Mouse (Mus musculus) forelimb bud, embryonic 11.5 days (tissue): ENCODE measurements around the gene Cyp46a1.

Experiments used
- DNase-seq: peaks from one replicate; pipeline ENCODE4 v3.0.0-alpha.2; 2012; ENCODE audit warnings: low read depth, low spot score

The Cyp46a1 gene

DNA sequence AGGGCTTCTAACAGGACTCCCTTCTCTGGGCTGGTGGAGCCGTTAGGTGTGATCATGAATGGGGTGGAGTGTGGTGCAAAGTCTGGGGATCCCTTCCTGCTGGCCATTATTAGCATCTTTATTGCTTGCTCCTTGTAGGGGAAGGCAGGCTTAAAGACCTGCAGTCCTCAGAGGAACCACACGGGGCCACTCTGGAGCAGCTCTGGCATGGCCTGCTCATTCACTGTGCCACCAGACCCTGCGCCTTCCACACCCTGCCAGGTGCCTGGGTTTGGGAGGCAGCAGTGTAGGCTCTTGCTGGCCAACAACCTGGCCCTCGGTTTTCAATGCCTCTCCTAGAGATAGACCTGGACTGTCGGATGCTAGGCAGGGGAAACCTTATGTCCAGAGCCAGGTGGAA lies 29.6 kb downstream of the Cyp46a1 start:
- peak; percentile 83 for DNase-seq

DNA sequence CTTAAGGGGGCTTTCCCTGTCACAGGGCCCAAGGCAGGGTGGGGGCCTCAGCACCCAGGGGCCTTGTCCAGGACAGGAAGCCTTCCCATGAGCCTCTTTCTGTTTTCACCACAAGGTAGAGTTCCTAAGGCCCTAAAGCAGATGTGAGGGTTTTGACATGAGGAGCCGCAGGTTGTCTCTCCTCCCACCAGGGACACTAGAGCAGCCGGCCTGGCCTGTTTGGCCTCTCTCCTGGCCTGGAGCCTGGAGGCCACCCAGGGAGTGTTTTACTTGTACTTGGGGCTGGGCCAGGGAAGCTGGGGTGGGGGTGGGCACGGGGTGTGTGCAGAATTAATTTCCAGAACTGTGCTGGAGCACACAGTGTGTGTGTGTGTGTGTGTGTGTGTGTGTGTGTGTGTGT lies 31.2 kb downstream of the Cyp46a1 start:
- no peak for DNase-seq

DNA sequence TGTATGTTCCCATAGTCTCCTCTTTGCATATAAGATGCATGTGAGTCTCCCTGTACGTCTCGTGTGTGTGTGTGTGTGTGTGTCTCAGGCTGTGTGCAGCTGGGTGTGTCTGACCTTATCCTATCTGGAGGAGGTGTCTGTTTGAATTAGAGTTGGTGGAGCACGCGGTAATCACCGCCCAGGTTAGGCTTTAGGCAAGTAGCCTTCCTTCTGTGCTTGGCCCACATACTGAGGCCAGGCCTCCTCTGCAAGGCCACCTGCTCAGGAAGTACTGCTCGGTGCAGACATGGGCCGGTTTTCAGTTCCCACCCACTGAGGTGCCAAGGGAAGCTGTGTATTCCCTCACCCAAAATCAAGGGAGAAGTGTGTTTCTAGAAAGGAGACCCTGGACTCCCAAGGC lies 31.7 kb downstream of the Cyp46a1 start:
- DNase-seq, result no peak

GRCm38 (mm10) chr12:108367909-108368308 lies 33.7 kb downstream of the Cyp46a1 start:
- DNase-seq, result no peak

DNA sequence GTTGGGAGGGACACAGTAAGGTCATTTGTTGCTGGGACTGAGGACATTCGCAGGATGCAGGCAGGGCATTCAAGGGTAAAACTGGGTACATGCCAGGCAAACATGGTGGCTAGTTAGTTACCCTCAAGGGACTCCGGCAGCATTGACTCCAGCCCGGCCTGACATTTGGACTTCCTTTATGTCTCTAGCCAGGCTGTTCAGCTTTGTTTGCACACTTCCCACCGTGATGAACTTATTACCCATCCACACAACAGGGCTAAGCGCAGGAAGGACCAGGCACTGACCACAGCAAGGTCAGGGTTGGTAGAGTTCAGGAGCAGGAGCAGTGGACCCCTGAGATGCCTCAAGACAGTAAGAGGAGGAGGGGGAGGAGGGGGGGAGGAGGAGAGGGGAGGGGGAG lies 34.7 kb downstream of the Cyp46a1 start:
- no peak for DNase-seq

- DNase-seq, result no peak
Measured at GRCm38 (mm10) chr12:108370596-108371428, 36.6 kb downstream of the Cyp46a1 start, which contains the start of gene Eml1. Gene Eml1, plus strand, starts transcription at chr12:108370957.

DNA sequence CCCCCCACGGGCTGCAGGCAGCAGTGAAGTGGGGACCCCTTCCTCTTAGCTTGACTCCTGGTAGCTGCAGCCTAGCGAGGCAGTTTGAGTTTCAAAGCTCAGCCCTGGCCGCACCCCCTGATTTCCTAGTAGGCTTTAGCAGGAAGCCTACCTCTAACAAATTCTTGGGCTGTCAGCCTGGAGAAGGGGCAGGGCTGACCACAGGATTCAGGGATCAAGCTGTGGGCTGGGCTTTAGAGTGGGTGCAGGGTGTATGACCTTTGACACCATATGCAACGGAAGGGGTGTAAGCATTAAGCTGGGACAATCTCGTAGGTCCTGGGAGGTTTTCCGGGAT lies 37.2 kb downstream of the Cyp46a1 start:
- no peak for DNase-seq

GRCm38 (mm10) chr12:108372241-108372640 lies 38.1 kb downstream of the Cyp46a1 start:
- DNase-seq, result no peak

DNA sequence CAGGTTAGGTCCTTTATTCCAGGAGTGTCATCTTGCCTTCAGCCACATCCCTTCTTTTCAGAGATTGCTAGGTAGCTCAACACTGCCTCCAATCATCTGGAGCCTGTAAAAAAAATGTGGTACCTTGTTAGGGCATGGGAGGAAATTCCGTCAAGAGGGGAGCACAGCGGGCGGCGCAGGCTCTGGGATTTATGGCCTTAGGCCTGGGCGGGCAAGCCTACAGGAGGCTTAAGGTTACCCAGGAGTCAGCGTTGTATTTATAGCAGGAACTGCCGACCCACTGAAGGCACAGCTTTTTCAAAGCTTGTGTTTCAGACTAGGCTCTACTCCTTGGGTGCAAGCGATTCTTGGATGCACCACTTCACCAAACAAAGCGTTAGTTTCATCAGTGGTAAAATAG lies 39.4 kb downstream of the Cyp46a1 start:
- DNase-seq, result peak; percentile 76

DNA sequence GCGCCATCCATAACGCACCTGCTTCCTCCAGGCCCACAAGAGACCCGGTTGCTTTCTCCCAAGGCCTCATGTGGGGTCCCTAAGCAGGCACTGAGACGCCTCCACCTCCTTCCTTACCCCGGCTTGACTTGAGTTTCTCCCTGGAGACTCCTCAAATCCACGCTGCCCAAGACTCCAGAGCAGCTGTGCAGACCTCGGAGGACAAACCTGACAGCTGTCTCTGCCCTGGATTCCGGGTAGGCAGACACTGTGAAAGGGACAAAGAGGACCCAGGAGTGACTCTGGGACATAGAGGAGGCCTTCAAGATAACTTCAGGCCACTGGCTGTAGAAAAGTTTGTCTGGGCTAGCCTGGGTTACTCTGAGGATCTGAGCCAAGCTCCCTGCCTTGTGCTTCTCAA lies 40.5 kb downstream of the Cyp46a1 start:
- DNase-seq, result no peak

DNA sequence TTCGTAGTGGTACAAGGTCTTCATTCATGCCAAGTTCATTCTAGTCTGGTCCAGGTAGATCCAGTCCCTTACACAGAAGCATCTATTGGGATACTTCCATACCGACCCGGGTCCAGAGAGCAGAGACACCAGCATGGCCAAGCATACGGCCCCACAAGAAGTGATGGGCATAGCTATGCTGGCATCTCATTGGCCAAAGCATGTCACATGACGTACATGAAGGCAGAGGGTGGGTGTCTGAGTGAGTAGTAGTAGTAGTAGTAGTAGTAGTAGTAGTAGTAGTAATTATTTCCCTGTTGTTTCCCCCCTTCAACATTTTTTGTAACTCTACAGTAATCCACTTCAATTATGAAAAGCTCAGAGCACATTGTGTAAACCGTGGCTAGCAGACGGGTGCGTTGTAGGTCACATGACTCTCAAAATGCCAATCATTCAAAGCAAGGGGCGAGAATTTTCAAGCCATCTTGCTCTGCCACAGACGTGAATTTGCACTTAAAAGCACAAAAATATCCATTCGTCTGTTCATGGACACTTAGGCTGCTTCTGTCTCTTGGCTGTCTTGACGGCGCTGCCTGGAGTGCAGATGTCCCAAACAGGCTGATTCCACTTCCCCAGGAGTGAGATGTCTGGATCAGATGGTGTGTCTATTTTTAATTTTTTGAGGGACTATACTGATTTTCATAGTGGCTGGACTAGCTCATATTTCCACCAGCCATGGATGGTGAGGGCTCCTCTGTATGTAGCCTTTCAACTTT lies 44.4 kb downstream of the Cyp46a1 start:
- no peak for DNase-seq

- peak; percentile 16 for DNase-seq
Measured at GRCm38 (mm10) chr12:108386476-108387232, 52.5 kb downstream of the Cyp46a1 start.

DNA sequence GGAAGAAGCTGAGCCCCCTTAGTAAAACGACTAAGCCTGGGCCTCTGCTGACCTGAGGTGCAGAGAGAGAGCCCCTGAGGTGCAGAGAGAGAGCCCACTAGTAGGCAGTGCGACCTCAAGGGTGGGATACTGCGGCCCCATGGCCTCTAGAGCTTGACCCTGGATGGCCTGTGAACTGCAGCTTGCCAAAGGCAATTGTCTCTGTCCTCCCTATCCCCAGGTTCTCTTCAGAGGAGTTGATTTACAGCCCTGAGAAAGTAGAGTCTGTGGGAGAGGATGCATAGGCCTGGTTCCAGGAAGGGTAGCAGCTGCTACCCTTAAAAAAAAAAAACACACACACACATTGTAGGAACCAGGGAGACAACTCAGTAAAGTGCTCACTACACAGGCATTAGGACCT lies 55.5 kb downstream of the Cyp46a1 start:
- no peak for DNase-seq

DNA sequence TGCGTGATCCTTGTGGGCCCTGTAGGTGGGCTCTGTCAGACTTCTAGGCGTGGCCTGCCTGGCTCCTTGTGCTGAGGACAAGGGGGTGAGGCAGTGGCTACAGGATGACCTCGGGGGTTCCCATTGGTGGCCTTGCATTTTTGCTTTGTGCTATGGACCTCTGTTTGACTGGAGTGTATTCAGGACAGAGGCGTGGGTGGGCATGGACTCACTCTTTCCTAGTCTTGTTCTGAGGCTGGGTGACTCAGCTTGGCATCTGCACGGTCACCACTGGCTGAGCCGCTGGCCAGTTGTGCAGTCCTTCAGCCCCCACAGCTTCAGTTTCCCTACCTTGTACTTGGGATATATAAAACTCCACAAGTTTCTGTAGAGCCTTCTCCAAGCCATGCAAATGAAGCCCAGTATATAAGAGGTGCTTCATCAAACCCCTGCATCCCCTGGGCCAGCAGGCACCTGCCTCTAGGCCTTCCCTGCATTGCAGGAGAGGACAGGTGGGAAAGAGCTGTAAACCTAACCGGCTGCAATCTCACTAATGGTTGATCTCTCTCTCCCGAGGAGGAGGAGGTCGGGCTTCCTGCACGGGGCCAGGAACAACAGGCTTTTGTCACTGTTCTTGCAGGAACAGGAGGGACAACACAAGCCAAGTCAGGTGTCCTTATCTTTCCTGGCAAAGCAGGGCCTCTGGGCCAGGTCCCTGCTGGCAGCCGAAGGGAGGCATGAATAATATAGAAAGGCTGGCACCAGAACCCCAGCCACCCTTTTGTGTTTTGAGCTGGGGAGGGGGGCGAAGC lies 58.3 kb downstream of the Cyp46a1 start:
- no peak for DNase-seq

DNA sequence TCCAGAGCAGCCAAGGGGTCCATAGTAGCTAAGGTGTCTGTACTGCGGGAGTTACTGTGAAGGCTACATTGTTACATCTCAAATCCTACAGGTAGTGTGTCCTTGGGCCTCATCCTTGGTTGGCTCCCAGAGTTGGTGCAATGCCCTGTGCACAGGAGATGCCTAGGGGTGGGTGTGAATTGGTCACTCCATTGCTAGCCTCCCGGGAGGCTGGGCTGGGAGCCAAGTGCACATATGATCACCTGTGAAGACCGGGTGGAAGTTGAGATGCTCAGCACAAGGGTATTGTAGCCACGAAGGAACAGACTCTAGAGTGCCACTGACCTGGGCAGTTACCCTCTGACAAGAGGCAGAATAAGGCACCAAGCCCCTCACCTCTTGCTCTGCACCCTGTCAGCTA lies 58.9 kb downstream of the Cyp46a1 start:
- no peak for DNase-seq

DNA sequence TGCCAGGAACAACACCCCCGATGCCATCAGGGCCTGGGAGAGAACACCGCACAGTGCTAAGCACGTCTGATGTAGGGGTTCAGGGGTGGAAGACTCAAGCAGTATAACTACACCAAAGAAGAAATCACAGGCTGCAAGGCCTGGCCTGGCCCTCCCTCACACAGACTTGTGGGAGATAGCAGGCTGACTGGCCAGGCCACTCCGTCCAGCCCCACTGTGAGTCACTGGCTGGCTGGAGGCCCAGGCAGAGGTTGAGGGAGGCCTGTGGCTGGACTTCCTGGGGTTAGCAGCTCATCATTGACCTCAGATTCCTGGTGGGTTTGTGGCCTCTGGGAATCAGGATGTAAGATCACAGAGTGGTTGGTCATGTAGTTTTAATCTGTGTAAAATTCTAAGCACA lies 59.5 kb downstream of the Cyp46a1 start:
- DNase-seq, result no peak

DNA sequence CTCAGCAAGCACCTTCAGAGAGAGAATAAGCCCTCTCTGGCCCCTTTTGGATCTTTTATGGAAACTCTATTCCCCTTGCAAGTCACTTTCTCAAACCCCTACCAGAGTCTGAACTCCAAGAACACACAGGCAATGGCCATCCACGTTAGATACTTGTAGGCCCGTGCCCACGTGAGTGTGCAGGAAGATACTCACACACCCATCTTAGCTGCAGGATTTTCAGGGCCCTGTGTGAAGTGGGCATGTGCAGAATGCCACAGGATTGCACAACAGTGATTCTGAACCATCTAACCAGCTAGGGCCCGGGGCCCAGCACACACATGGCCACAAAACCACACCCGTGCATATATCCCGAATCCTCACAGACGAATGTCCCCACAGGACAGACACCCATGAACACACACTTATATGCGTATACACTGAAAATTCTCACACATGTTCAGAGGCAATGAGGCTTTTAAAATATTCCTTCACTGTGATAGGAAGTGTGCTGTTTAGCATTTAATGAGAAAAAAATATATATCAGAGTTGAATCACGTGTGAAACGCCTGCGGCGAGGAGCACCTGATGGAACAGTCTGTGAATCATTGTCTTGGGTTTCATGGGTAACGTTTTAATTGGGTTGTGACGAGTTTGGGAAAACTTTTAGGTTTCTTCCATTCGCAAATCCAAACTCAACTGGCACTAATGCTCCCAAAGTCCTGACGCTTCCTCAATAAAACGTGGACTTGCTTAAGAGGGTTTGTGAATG lies 60.5 kb downstream of the Cyp46a1 start:
- no peak for DNase-seq

- DNase-seq, result no peak
Measured at GRCm38 (mm10) chr12:108395285-108395660, 61.1 kb downstream of the Cyp46a1 start.

- peak; percentile 38 for DNase-seq
Measured at GRCm38 (mm10) chr12:108396081-108396947, 62.1 kb downstream of the Cyp46a1 start.

GRCm38 (mm10) chr12:108398681-108399080 lies 64.5 kb downstream of the Cyp46a1 start:
- no peak for DNase-seq
